Mouse (Mus musculus) E14TG2a.4 (cell line): ENCODE measurements around the gene Ltbp3.

Experiments used
- CTCF ChIP-seq: conservative IDR thresholded peaks from 2 replicates; pipeline ENCODE4 v1.5.1; 2014; ENCODE audit warnings: low read length
- NANOG ChIP-seq: IDR thresholded peaks from 2 replicates; pipeline ENCODE4 v1.6.1; 2014; ENCODE audit warnings: borderline replicate concordance, low read length, mixed read lengths
- POU5F1 ChIP-seq: IDR thresholded peaks from 2 replicates; pipeline ENCODE4 v1.6.1; 2014; ENCODE audit warnings: low read length, borderline replicate concordance

- TF ChIP-seq CTCF = no peak
- no peak for TF ChIP-seq POU5F1
- TF ChIP-seq NANOG = no peak
Measured at GRCm38 (mm10) chr19:5756991-5757636, 16.4 kb downstream of the Ltbp3 start.
